Mouse (Mus musculus): ENCODE data around the gene Eif4h.

Eif4h gene

GRCm38 (mm10) chr5:134639269-134639682 lies at the start of gene Eif4h:
TSS of gene Eif4h (minus strand) at chr5:134639490.
- DNase-seq (ENCODE audit: low spot score in 2 of 2) = peak; percentile 94 to 96

DNA sequence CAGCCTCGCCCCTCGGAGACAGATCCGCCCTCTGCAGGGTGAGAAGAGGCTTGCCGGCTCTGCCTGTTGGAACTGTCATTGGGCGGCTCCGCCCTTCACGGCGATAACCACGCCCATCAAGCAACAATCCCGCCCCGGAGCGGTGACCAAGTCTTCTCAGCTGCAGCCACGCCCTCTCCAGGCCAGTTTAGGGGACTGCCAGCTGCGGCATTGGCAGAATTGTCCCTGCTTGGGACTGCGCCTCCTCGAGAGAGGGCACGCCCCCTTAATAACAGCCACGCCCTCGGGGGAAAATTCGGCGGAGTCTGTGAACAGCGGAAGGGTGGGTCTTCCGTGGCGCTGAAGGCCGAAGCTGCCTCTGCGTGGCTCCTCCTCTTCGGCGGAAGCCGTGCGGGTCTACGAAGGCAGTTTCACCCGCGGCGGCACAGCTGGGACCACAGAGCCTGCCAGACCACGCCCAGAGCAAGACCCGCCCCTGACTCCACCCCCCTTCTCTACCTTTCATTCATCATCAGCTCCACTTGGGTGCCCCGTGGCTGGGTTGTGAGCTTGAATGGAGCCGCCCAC lies 49.5 kb upstream of the Eif4h start:
- DNase-seq (ENCODE audit: low spot score in 2 of 2) = peak; percentile 98 to 99

- DNase-seq (ENCODE audit: low spot score in 2 of 2) = no peak
Observed at GRCm38 (mm10) chr5:134688086-134688717, 48.9 kb upstream of the Eif4h start, which contains the start of gene Limk1. TSS of gene Limk1 (minus strand) at chr5:134688598.

GRCm38 (mm10) chr5:134687187-134687586 lies 47.9 kb upstream of the Eif4h start:
- DNase-seq (ENCODE audit: low spot score in 2 of 2) = no peak

DNA sequence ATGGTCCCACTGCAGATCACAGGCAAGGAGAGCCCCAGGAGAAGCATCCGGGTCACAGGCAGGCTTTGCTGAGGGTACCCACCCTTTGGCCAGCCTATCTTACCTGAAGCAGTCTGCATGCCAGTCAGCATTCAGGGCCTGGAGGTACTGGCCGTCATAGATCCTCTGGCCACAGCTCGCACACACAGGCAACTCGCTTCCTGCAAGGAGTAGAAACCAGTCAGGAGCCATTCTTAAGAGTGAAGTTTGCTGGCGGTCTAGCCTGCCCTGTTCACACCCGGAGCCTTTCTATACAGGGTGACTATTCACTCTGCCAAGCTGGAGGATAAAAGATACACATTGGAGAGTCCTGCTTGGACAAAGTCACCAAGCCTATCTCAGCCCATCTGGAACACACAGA lies 47.3 kb upstream of the Eif4h start:
- DNase-seq (ENCODE audit: low spot score in 2 of 2) = no peak

- no peak for DNase-seq (ENCODE audit: low spot score in 2 of 2)
Observed at GRCm38 (mm10) chr5:134684398-134684797, 45.1 kb upstream of the Eif4h start.

GRCm38 (mm10) chr5:134683813-134684212 lies 44.5 kb upstream of the Eif4h start:
- DNase-seq (ENCODE audit: low spot score in 2 of 2) = no peak

DNA sequence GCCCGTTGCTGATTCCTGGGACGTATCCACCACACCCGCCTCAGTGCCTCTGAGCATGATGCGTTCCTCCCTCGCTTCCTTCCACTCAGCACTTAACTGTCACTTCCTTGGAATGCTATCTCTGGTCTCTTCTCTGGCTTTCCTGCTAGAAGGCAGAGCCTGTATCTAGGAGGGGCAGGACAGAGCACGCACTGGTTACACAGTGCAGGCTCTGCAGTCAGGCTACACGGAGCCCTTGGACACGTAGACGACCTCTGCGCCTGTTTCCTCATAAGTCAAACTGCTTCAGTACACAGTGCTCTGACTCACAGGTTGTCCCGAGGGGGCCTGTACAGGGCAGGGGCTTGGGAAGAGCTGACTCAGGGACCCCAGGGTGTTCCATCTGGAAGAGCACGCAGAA lies 40.9 kb upstream of the Eif4h start:
- DNase-seq (ENCODE audit: low spot score in 2 of 2) = no peak

DNA sequence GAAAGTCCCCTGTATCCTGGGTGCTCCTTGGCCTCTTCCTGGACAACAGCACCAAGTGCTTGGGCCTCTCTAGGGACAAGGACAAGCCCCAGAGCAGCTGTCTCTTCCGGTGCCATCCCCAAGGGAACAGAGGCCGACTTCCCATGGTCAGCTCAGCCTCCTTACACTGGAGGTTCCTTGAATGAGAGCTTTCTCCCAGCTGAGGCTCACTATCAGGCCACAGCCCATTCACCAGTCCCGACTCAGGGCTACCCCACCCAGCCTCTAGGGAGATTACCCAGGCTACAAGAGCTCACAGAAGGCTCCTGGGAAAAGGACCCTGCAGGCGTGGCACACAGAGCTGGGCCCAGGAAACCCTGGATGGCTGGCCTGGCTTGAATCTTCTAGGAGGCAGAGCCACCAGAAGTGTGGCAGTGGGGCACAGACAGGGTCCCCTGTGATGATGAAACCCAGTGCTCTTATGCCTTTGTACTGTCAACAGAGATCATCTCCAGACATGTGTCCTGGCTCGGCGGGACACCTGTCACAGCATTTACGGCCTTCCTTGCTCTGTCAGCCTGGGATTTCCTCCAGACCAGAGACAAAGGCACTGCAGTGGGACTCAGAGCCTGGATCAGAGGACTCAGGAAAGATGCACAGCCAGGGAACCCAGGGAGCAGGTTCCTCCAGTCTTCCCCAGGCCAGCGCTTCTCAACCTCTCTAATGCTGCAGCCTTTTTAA lies 39.7 kb upstream of the Eif4h start:
- no peak for DNase-seq (ENCODE audit: low spot score in 2 of 2)

DNA sequence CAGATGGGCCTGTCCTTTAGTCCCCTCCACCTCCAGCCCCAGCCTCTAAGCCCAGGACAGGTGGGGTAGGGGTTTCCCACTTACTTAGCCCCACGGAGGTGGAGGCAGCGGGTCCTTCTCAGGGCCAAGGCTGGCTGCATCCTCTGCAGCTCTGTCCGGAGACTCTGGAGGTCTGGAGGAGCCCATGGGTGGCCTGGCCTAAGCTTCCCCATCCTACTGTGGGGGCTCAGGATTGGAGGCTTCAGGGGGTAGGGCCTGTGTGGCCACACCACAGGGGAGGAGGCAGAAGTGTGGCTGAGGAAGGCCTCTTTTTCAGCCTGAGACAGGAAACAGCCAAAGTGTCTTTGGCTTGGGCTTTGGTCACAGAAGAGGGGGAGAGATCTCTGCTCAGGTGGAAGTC lies 38.7 kb upstream of the Eif4h start:
- no peak for DNase-seq (ENCODE audit: low spot score in 2 of 2)

DNA sequence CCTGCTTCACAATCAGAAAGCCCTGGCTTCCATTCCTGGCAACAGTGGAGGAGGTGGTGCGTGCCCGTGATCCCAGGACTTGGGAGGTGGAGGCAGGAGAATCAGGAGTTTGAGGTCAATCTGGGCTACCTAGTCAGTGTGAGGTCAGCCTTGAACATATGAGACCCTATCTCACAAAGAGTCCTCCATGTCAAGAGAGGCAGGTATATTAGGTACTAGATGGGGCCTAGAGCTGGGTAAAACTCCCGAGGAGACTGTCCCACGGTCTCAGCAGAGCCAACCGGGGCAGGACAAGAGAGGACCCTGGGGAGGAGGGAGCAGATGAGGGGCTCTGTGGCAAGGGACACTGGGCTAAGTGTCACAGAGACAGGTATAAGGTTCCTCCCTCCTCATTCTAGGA lies 38.2 kb upstream of the Eif4h start:
- no peak for DNase-seq (ENCODE audit: low spot score in 2 of 2)

DNA sequence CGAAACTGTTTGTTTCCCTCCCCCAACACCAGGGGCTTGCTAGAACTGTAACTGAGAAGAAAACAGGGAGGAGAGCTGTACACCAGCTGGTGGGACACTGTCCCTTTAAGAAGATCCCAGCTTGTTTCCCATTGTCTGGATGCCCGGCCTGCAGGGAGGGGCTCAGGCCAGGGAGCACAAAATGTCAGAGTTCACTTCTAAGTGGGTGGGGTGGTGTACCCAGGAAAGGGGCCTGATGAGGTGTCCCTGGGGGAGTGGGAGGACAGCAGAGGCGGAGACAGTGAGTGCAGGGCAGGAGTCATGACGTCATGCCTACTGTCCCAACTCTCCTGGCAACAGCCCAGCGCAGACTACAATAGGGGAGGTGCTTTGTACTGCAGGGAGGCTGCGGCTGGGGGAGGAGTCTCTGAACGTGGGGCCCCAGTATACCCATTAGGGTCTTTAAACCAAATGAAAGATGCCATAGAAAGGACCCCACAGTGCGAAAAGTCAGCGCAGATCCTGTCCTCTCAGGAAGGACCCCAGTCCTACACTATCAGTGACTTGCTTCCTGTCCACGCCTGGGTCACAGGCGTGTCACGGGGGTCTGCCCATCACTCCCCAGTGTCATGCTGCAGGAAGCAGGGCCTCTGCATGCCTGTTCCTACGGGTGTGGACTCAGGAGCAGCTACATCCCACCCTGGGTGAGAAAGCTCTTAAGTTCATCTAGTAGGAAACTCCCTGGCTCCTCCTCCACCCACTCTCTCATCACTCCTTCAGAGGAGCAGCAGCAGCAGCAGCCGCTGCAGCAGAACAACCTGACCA lies 36.9 kb upstream of the Eif4h start:
- DNase-seq (ENCODE audit: low spot score in 2 of 2) = peak; percentile 37 to 61

GRCm38 (mm10) chr5:134674977-134675376 lies 35.7 kb upstream of the Eif4h start:
- no peak for DNase-seq (ENCODE audit: low spot score in 2 of 2)

GRCm38 (mm10) chr5:134672611-134673010 lies 33.3 kb upstream of the Eif4h start:
- no peak for DNase-seq (ENCODE audit: low spot score in 2 of 2)

GRCm38 (mm10) chr5:134672198-134672516 lies 32.9 kb upstream of the Eif4h start:
- DNase-seq (ENCODE audit: low spot score in 2 of 2) = no peak

DNA sequence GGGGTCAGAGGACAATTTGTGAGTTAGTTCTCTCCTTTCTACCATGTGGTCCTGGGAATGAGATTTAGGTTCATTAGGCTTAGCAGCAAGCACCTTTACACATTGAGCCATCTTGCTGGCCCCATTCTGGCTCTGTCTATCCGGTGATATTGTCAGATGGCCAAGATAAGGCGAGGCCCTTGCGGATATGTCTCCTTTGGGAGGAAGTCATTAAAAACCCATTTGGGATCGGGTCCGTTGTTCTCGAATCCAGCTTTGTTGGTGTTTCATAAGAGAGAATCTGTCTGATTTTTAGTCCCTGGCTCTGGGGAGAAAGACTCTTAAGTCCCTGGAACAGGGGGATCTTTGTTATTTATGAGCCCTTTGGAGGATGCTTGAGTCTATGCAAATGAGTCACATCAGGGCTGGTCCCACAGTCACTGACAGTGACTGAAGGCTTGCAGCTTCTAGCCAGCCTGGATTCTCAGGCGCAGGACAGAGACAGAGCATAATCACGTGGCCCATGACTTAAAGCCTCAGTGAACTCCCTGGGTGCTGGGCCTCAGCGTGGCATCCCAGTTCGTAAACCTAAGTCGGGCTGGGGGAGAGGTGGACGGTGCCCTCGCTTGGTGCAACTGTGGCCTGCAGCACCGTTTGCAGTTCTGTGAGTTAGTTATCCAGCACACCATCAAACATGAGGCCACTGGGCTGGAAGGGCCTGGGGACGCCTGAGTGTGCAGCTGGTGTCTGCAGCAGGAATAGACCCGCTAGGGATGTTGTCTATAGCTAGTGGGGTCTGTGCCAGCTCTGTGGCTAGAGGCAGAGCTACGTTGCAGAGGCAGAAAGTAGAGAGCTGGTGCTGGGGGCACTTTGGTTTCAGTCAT lies 32.3 kb upstream of the Eif4h start:
- no peak for DNase-seq (ENCODE audit: low spot score in 2 of 2)

DNA sequence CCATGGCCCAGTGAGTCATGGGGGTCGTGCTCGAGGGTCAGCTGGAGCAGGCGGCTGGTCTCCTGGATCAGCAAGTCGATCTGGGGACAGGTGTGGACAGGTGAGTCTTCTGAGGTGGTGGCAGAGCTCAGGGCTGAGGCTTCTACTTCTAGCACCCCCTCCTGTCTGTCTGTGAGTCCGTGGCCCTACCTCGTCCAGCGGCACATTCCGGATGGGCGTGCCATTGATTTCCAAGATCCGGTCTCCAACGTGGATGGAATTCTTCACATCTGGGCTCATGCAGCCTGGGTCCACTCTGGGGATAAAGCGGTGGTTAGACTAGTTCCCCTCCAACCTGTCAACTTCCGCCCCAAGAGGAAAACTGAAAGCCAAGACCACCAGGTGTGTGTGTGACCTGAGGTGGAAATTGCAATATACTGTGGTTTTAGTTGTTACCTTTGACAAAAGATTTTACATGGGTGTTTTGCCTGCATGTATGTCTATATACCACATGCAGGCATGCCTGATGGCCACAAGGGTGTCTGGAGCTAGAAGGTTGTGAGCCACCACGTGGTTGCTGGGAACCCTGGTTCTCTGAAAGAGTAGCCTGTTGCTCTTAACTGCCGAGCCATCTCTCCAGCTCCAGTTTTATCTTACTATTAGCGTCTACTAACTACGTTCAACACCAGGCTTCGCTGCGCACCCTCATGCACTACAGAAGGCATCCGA lies 29.9 kb upstream of the Eif4h start:
- DNase-seq (ENCODE audit: low spot score in 2 of 2) = no peak

DNA sequence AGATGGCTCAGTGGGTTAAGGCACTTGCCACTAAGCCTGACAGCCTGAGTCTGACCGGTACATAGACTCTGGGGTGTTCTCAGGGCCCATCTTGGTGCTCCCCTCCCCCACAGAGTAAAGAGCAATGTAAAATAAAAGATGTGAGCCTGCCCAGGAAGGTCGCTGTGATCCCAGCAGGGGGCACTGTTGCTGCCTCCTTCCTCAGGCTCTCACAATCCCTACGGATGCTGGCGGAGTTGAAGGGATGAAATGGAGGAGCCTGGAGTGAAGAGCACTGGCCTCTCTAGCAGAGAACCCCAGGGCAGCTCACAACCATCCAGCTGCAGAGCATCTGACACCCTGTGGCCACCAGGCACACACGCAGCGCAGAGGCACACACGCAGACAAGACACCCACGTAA lies 29.2 kb upstream of the Eif4h start:
- no peak for DNase-seq (ENCODE audit: low spot score in 2 of 2)

GRCm38 (mm10) chr5:134656708-134657107 lies 17.4 kb upstream of the Eif4h start:
- no peak for DNase-seq (ENCODE audit: low spot score in 2 of 2)

GRCm38 (mm10) chr5:134652015-134652414 lies 12.7 kb upstream of the Eif4h start:
- peak in 1 of 2 experiments; percentile 42 for DNase-seq (ENCODE audit: low spot score in 2 of 2)

DNA sequence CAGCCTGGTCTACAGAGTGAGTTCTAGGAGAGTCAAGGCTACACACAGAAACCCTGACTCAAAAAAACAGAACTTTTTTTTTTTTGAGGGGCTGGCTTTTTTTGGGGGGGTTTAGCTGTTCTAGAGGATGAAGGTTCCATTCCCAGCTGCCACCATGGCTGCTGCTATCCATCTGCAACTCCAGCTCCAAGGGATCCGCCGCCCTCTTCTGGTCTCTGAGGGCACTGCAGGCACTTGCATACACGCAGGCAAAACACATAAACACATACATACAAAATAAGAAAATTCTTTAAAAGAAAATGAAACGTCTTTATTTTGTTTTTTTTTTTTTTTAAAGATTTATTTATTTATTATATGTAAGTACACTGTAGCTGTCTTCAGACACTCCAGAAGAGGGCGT lies 11.6 kb upstream of the Eif4h start:
- DNase-seq (ENCODE audit: low spot score in 2 of 2) = peak; percentile 24 to 32
